Mouse (Mus musculus) liver, postnatal 0 days (tissue): ENCODE measurements around the gene Adamts9. TPM values are rescaled to one million over a fixed set of nuclear protein-coding genes. Genes with fewer than 3 reads are reported as not detected.

Experiments used
- ATAC-seq: fragments of 200-750 bp; cut with Nextera tagmentation; 2 replicates; pipeline ENCODE4 v1.8.0; 2017; ENCODE audit warnings: mild to moderate bottlenecking, moderate library complexity
- DNase-seq: peaks from one replicate; pipeline ENCODE4 v3.0.0-alpha.2; 2016
- H3K27ac ChIP-seq: fragments of 300-500 bp; sonication (generic); 2 replicates; pipeline ENCODE4 v1.5.1; 2014; ENCODE audit warnings: antibody characterized with exemption, moderate library complexity, mild to moderate bottlenecking, low read depth
- H3K27me3 ChIP-seq: fragments of 300-500 bp; sonication (generic); 2 replicates; pipeline ENCODE4 v1.6.1; 2014; ENCODE audit warnings: low read length, control low read depth, mixed read lengths; ENCODE audit not compliant: insufficient read depth
- H3K36me3 ChIP-seq: fragments of 300-500 bp; sonication (generic); replicated peaks from 2 replicates; pipeline ENCODE4 v1.6.1; 2014; ENCODE audit warnings: mild to moderate bottlenecking, control low read depth, low read length, moderate library complexity, mixed read lengths; ENCODE audit not compliant: insufficient read depth
- H3K4me1 ChIP-seq: fragments of 300-500 bp; sonication (generic); 2 replicates; pipeline ENCODE4 v1.6.1; 2014; ENCODE audit warnings: antibody characterized with exemption, mild to moderate bottlenecking, control low read depth; ENCODE audit not compliant: insufficient read depth
- H3K4me2 ChIP-seq: fragments of 300-500 bp; sonication (generic); 2 replicates; pipeline ENCODE4 v1.6.1; 2014; ENCODE audit warnings: low read depth, mild to moderate bottlenecking, low read length, moderate library complexity, mixed read lengths
- H3K4me3 ChIP-seq: fragments of 300-500 bp; sonication (generic); 2 replicates; pipeline ENCODE4 v1.5.1; 2014; ENCODE audit warnings: low read depth, low read length
- H3K9ac ChIP-seq: fragments of 300-500 bp; sonication (generic); replicated peaks from 2 replicates; pipeline ENCODE4 v1.6.1; 2014; ENCODE audit warnings: mild to moderate bottlenecking, moderate library complexity
- H3K9me3 ChIP-seq: fragments of 300-500 bp; sonication (generic); 2 replicates; pipeline ENCODE4 v1.6.1; 2016; ENCODE audit warnings: mild to moderate bottlenecking, control low read depth, low read length, mixed read lengths
- CTCF ChIP-seq: sonication (generic); IDR thresholded peaks from 2 replicates; pipeline ENCODE4 v1.5.1; 2016; ENCODE audit warnings: antibody characterized with exemption, low read depth
- EP300 ChIP-seq: IDR thresholded peaks from 2 replicates; pipeline ENCODE4 v1.6.1; 2016; ENCODE audit warnings: antibody characterized with exemption, low read depth, mild to moderate bottlenecking
- WGBS: fragments of 180-500 bp; shearing (Covaris S2); extraction: QIAGEN DNeasy Blood & Tissue Kit; methylation state at CpG from one replicate; pipeline ENCODE4 v1.1.7; 2014; ENCODE audit not compliant: insufficient replicate concordance; 5-methylcytosine and 5-hydroxymethylcytosine counted together
- polyA plus RNA-seq: library from polyadenylated mRNA; unstranded; fragments of >200 nt; fragmentation: Nextera tagmentation; extraction: Ambion mirVana; gene quantifications from 2 replicates; pipeline ENCODE4 v1.2.1, GENCODE M21; 2015

Gene Adamts9
- polyA plus RNA-seq, 1 experiment from 2014 or later = 0.96 TPM

GRCm38 (mm10) chr6:92882446-92882845 is 60.8 kb downstream of the Adamts9 start:
- Histone ChIP-seq H3K27me3 (no peaks in the 10 kb centered on the region), H3K36me3 (no peaks in the 10 kb centered on the region; the same call in 1 of the 2 replicates), H3K4me3 (no peak overlapping the region), H3K4me2 (no peak overlapping the region), H3K9ac (no peak overlapping the region), H3K4me1 (no peaks in the 10 kb centered on the region), H3K9me3 (no peaks in the 10 kb centered on the region), H3K27ac (no peak overlapping the region)
- 76% methylated on average over 5 of the region's 5 CpGs for WGBS
- ATAC-seq (no peak), DNase-seq (no peak)
- no peak for TF ChIP-seq EP300
- no peak for TF ChIP-seq CTCF

GRCm38 (mm10) chr6:92879700-92880265 is 63.5 kb downstream of the Adamts9 start:
- H3K4me3 ChIP-seq = no peak overlapping the region
- no peak overlapping the region for H3K27ac ChIP-seq
- DNase-seq = no peak
- H3K27me3 ChIP-seq = no peaks in the 10 kb centered on the region
- TF ChIP-seq EP300 = no peak
- TF ChIP-seq CTCF = no peak
- 80% methylated on average over 14 of the region's 14 CpGs for WGBS
- H3K4me1 ChIP-seq = no peaks in the 10 kb centered on the region
- no peaks in the 10 kb centered on the region; the same call in 1 of the 2 replicates for H3K36me3 ChIP-seq
- no peak for ATAC-seq
- H3K4me2 ChIP-seq = no peak overlapping the region
- no peak overlapping the region for H3K9ac ChIP-seq
- no peaks in the 10 kb centered on the region for H3K9me3 ChIP-seq

GRCm38 (mm10) chr6:92878771-92879170 is 64.5 kb downstream of the Adamts9 start:
- ATAC-seq = no peak
- no peaks in the 10 kb centered on the region; the same call in 1 of the 2 replicates for H3K36me3 ChIP-seq
- no peak for TF ChIP-seq EP300
- TF ChIP-seq CTCF = no peak

GRCm38 (mm10) chr6:92877236-92877635 is 66.1 kb downstream of the Adamts9 start:
- Histone ChIP-seq H3K4me2 (no peak overlapping the region), H3K4me3 (no peak overlapping the region), H3K27ac (no peak overlapping the region), H3K9me3 (no peaks in the 10 kb centered on the region), H3K4me1 (no peaks in the 10 kb centered on the region), H3K9ac (no peak overlapping the region), H3K36me3 (no peaks in the 10 kb centered on the region; the same call in 1 of the 2 replicates), H3K27me3 (no peaks in the 10 kb centered on the region)
- DNase-seq (no peak), ATAC-seq (no peak)
- WGBS = 76% methylated on average over 4 of the region's 4 CpGs
- TF ChIP-seq EP300 (no peak), CTCF (no peak)

More at GRCm38 (mm10) chr6:92878771-92879170, 64.5 kb downstream of the Adamts9 start:
- Histone ChIP-seq H3K27ac (no peak overlapping the region), H3K9me3 (no peaks in the 10 kb centered on the region), H3K4me3 (no peak overlapping the region), H3K4me2 (no peak overlapping the region), H3K9ac (no peak overlapping the region), H3K27me3 (no peaks in the 10 kb centered on the region), H3K4me1 (no peaks in the 10 kb centered on the region)
- 84% methylated on average over 5 of the region's 5 CpGs for WGBS
- DNase-seq = no peak

- H3K4me2 ChIP-seq = no peak overlapping the region
- no peaks in the 10 kb centered on the region; the same call in 1 of the 2 replicates for H3K36me3 ChIP-seq
- H3K27ac ChIP-seq = no peak overlapping the region
- no peaks in the 10 kb centered on the region for H3K27me3 ChIP-seq
- no peak for DNase-seq
- H3K4me3 ChIP-seq = no peak overlapping the region
- no peaks in the 10 kb centered on the region for H3K4me1 ChIP-seq
- no peak for TF ChIP-seq EP300
- H3K9me3 ChIP-seq = no peaks in the 10 kb centered on the region
- H3K9ac ChIP-seq = no peak overlapping the region
- 31% methylated on average over 5 of the region's 5 CpGs for WGBS
- ATAC-seq = no peak
Measured at GRCm38 (mm10) chr6:92876121-92876520, 67.2 kb downstream of the Adamts9 start.

GRCm38 (mm10) chr6:92875340-92875739 is 68.0 kb downstream of the Adamts9 start:
- ATAC-seq (no peak), DNase-seq (no peak)
- Histone ChIP-seq H3K36me3 (no peaks in the 10 kb centered on the region), H3K4me2 (no peak overlapping the region), H3K27me3 (no peaks in the 10 kb centered on the region), H3K9ac (no peak overlapping the region), H3K27ac (no peak overlapping the region), H3K4me3 (no peak overlapping the region), H3K4me1 (no peaks in the 10 kb centered on the region), H3K9me3 (no peaks in the 10 kb centered on the region)
- TF ChIP-seq CTCF = no peak
- TF ChIP-seq EP300 = no peak
- 60% methylated on average over 2 of the region's 2 CpGs for WGBS
